Mouse (Mus musculus) spleen, postnatal 14 days (tissue): Measurements from ENCODE around the gene Creb5.
"Not testable (repeated sequence)": the region's sequence is repeated elsewhere in the genome, so short reads cannot be mapped to it uniquely, and the experiment has no call there.

Source experiments
- DNase-seq, 2 experiments: peaks; one replicate each; pipeline ENCODE4 v3.0.0; 2021 to 2022; ENCODE audit warnings: low spot score in 2 of 2

Gene Creb5

DNA sequence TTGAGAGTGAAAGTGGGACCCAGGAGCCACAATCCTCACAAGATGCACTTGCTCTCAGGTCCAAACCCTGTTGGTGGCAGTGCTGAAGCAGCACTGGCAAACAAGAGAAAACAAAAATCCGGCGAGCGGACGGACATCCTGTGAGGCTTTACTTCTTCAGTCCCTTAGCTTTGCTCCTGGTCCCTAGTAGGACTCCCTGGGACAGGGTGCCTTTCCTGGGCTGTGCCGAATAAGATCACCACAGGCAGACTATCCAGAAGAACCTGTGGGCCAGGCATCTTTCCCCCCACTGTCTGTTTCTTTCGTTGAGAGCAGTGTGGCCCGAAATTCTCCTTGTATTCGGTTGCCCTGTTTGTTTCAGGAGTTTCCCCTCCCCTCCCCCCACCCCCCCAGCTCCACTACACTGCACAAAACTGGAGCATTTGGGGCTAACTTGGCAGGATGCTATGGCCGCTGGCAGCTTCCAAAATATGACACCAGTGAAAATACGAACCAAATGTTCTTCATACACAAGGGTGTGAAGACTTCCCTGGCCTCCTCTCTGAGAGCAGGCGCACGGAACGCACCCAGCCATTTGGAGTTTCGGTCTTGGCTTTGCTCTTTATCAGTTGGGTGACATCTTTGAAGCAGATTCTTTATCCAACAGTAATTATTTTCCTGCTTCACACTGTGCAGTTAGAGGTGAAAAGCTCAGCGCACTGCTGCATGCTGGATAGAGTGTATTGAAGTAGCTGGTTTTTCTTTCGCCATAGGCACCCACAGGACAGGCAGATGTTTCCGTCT is 32.7 kb downstream of the Creb5 start:
- DNase-seq: no peak

- DNase-seq: no peak
Observed at GRCm38 (mm10) chr6:53337398-53337797, 50.3 kb downstream of the Creb5 start.

- DNase-seq: no peak
Observed at GRCm38 (mm10) chr6:53352311-53352960, 65.4 kb downstream of the Creb5 start.

- DNase-seq: no peak
Observed at GRCm38 (mm10) chr6:53356328-53356727, 69.3 kb downstream of the Creb5 start.

GRCm38 (mm10) chr6:53363535-53363934 is 76.5 kb downstream of the Creb5 start:
- DNase-seq: no peak

DNA sequence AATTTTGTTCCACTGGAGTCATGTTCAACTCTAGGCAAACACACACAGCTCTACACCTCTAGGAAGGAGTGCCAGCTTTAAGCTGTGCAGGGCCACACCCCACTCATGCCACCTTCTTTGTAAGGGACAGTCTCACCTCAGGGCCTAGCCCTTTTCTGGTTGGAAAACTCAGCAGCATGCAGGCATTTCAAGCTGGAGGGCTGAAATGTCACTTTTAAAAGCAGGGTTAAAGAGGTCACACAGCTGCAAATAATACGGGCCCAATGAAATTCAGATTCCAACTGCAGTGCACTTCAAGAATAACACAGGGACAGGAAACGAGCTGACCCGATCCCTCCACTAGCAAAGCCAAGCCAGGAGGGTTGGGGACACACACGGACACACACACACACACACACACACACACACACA is 76.9 kb downstream of the Creb5 start:
- DNase-seq: no peak

- DNase-seq: no peak
Observed at GRCm38 (mm10) chr6:53369147-53369546, 82.1 kb downstream of the Creb5 start.

DNA sequence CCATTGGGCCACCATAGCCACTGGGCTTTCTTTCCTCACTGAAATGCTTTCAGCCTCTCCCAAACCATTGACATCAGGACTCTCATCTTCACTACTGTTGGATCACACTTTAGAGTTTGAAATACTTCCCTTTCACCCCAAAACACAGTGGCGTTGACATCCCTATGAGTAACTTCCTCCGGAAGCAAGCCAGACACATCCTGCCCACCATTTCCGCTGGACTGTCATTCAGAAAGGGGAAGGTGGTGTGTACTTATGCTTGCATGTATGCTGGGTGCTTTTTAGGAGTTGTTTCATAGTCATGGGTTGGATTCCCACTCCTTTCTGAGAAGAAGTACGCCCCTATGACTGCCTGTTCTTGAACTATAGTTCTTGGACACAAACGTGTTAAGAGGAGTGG is 82.9 kb downstream of the Creb5 start:
- DNase-seq: no peak

GRCm38 (mm10) chr6:53371962-53372361 is 84.9 kb downstream of the Creb5 start:
- no peak for DNase-seq

GRCm38 (mm10) chr6:53374315-53374941 is 87.4 kb downstream of the Creb5 start:
- no peak for DNase-seq

GRCm38 (mm10) chr6:53389277-53389676 is 102.2 kb downstream of the Creb5 start:
- DNase-seq: no peak

DNA sequence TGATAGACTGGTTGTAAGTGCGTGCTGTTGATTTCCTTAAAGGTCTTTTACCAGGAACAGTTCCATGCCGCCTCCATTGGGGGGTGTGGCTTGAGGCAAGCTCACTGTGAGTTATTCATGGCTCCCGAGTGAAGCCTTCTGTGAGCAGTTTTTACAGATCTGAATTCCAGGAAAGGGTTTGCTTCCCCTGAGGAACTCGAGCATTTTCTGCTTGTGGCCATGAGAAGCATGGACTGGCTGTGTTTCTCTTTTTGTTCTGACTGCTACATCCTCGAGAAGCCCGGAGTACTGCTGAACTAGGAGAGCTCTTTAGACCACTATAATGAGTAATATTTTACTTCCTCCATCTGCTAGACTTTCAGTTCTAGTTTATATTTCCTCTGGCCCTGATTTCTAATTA is 103.3 kb downstream of the Creb5 start:
- DNase-seq: no peak

DNA sequence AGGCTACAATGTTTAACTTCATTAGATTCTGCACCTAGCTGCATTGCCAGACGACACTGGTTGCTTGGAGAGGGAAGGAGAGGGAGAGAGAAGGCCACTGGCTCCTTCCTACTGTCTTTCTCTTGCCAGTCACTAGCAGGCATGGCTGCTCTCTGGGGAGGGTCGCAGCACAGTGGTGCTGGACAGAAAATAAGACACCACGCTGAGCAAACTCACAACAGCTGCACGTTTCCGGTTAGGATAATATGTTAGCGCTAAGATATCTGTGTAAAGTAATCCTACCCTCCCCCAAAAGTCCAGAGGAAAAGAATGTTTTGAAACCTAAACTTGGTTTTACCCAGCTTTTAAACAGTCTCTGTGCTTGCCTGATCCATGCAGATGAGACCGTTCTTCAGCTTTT is 107.0 kb downstream of the Creb5 start:
- no peak for DNase-seq

DNA sequence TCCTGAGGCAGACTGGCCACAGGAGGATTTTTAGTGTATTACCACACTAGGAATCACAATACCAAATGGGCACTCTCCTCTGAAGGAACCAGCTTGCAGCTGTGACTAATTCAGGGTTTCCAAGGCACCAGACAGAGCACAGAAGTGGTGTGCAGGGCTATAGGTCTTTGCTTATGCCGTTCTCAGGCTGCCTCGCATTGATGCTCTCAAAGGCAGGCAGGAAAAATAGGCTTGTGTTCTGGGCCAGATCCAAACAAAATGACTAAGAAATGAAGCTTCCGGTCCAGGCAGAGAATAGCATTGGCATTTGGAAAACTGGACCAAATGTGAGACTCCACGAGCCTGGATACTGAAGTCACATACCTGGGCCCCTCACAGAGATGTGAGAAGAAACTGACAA is 108.1 kb downstream of the Creb5 start:
- no peak for DNase-seq

GRCm38 (mm10) chr6:53396421-53396820 is 109.4 kb downstream of the Creb5 start:
- no peak for DNase-seq

DNA sequence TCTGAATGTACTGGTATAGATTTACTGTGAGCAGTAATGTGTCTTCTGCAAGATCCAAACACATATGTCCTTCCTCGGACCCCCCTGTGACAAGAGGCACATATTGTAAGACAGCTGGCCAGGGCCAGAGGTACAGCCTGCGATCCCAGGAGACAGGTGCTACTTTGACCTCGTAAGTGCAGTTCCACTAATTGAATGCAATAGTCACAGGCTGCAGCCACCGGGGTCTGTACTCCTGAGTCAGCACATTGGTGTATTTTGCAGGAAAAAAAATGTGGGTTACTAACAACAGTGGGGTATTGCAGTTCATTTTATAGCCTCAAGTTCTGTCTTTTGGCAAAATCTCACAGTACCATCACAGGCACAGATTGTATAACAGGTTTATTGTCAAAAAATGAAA is 110.7 kb downstream of the Creb5 start:
- DNase-seq: no peak

GRCm38 (mm10) chr6:53398297-53399140 is 111.4 kb downstream of the Creb5 start:
- no peak for DNase-seq

- no peak for DNase-seq
Observed at GRCm38 (mm10) chr6:53401364-53401763, 114.3 kb downstream of the Creb5 start.

GRCm38 (mm10) chr6:53402551-53402950 is 115.5 kb downstream of the Creb5 start:
- not testable (repeated sequence) for DNase-seq

GRCm38 (mm10) chr6:53409183-53409582 is 122.1 kb downstream of the Creb5 start:
- no peak for DNase-seq

DNA sequence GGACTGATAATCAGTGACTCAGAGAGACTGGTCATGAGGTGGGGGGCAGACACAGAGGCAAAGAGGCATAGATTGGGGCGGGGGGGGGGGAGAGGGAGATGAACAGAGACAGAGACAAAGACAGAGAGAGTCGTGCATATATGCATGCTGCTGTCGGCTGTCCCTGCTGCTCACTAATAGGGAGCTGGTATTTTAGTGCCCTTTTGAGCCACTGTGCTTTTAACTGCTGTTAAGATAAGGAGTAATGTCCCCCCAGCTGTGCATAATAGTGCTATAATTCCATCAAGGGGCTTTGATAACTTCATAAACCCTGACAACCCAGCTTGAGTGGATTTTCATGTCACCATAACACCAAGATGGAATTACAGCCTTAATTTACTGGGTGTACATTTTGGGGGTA is 134.3 kb downstream of the Creb5 start:
- DNase-seq: no peak

- no peak for DNase-seq
Observed at GRCm38 (mm10) chr6:53429368-53429767, 142.3 kb downstream of the Creb5 start.
